Mouse (Mus musculus) liver, postnatal 0 days (tissue): ENCODE data around the gene Slc34a3.

Experiments used
- CTCF ChIP-seq: sonication (generic); IDR thresholded peaks from 2 replicates; pipeline ENCODE4 v1.5.1; 2016; ENCODE audit warnings: antibody characterized with exemption, low read depth
- EP300 ChIP-seq: IDR thresholded peaks from 2 replicates; pipeline ENCODE4 v1.6.1; 2016; ENCODE audit warnings: antibody characterized with exemption, low read depth, mild to moderate bottlenecking

GRCm38 (mm10) chr2:25267241-25267640, 33.1 kb upstream of the Slc34a3 start:
- TF ChIP-seq CTCF (no peak), EP300 (no peak)
